Mouse (Mus musculus): ENCODE measurements at regions not wholly inside any gene's neighbourhood (a gene's known extent, or its start where the extent isn't known, plus 50 kb on each side); places are given as distances from the start of the nearest gene placed in this dataset.

- Histone ChIP-seq H3K36me3 (no peaks in the 10 kb centered on the region), H3K27me3 (replicated peaks) (no peaks in the 10 kb centered on the region), H3K4me2 (no peak overlapping the region), H3K4me3 (no peak overlapping the region), H3K27ac (replicated peaks) (no peak overlapping the region), H3K9ac (no peak overlapping the region), H3K9me3 (no peaks in the 10 kb centered on the region), H3K4me1 (peaks cover 10% of the 10 kb centered on the region)
- 4% methylated on average over 3 of the region's 3 CpGs for WGBS
- no peak; the same call in 1 of the 2 replicates for ATAC-seq (ENCODE audit: extremely low read depth, insufficient number of reproducible peaks, low FRiP score, low TSS enrichment)
These were observed 374.2 kb upstream of the Fam49b start for GRCm38 (mm10) chr15:64434502-64434901.

- no peaks in the 10 kb centered on the region for H3K9me3 ChIP-seq
- no peak for ATAC-seq (ENCODE audit: extremely low read depth, insufficient number of reproducible peaks, low FRiP score, low TSS enrichment)
- H3K27ac ChIP-seq (replicated peaks), result no peak overlapping the region
- no peak overlapping the region for H3K4me2 ChIP-seq
- no peaks in the 10 kb centered on the region for H3K36me3 ChIP-seq
- no peaks in the 10 kb centered on the region for H3K27me3 ChIP-seq (replicated peaks)
- WGBS, result 75% methylated on average over 2 of the region's 2 CpGs
- peaks cover 10% of the 10 kb centered on the region for H3K4me1 ChIP-seq
- H3K9ac ChIP-seq, result no peak overlapping the region
- H3K4me3 ChIP-seq, result no peak overlapping the region
These were observed 374.6 kb upstream of the Fam49b start for GRCm38 (mm10) chr15:64434908-64435307.

- no peak overlapping the region for H3K9ac ChIP-seq
- no peaks in the 10 kb centered on the region for H3K4me1 ChIP-seq
- H3K27ac ChIP-seq (replicated peaks), result no peak overlapping the region
- H3K4me3 ChIP-seq, result no peak overlapping the region
- WGBS, result 61% methylated on average over 4 of the region's 4 CpGs
- H3K9me3 ChIP-seq, result no peaks in the 10 kb centered on the region
- ATAC-seq (ENCODE audit: extremely low read depth, insufficient number of reproducible peaks, low FRiP score, low TSS enrichment), result no peak
- no peaks in the 10 kb centered on the region for H3K27me3 ChIP-seq (replicated peaks)
- H3K4me2 ChIP-seq, result no peak overlapping the region
- H3K36me3 ChIP-seq, result no peaks in the 10 kb centered on the region
These were observed 372.4 kb upstream of the Gm21798 start for GRCm38 (mm10) chr15:64445076-64445475.

GRCm38 (mm10) chr15:64446411-64447072 lies 371.0 kb upstream of the Gm21798 start:
- WGBS, result 77% methylated on average over 9 of the region's 9 CpGs
- no peak overlapping the region for H3K4me2 ChIP-seq
- H3K9ac ChIP-seq, result no peak overlapping the region
- no peaks in the 10 kb centered on the region for H3K27me3 ChIP-seq (replicated peaks)
- H3K36me3 ChIP-seq, result no peaks in the 10 kb centered on the region
- no peak overlapping the region for H3K4me3 ChIP-seq
- H3K9me3 ChIP-seq, result no peaks in the 10 kb centered on the region
- no peak overlapping the region for H3K27ac ChIP-seq (replicated peaks)
- H3K4me1 ChIP-seq, result no peaks in the 10 kb centered on the region
- no peak for ATAC-seq (ENCODE audit: extremely low read depth, insufficient number of reproducible peaks, low FRiP score, low TSS enrichment)

GRCm38 (mm10) chr15:64447239-64447952 lies 370.1 kb upstream of the Gm21798 start:
- Histone ChIP-seq H3K4me2 (no peak overlapping the region), H3K4me3 (no peak overlapping the region), H3K9ac (no peak overlapping the region), H3K4me1 (no peaks in the 10 kb centered on the region), H3K9me3 (no peaks in the 10 kb centered on the region), H3K27ac (replicated peaks) (no peak overlapping the region), H3K36me3 (no peaks in the 10 kb centered on the region), H3K27me3 (replicated peaks) (no peaks in the 10 kb centered on the region)
- WGBS, result 56% methylated on average over 5 of the region's 5 CpGs
- no peak for ATAC-seq (ENCODE audit: extremely low read depth, insufficient number of reproducible peaks, low FRiP score, low TSS enrichment)

GRCm38 (mm10) chr15:64448581-64449140 lies 368.8 kb upstream of the Gm21798 start:
- no peaks in the 10 kb centered on the region for H3K4me1 ChIP-seq
- no peaks in the 10 kb centered on the region for H3K36me3 ChIP-seq
- H3K4me3 ChIP-seq, result no peak overlapping the region
- H3K9ac ChIP-seq, result no peak overlapping the region
- H3K4me2 ChIP-seq, result no peak overlapping the region
- no peak overlapping the region for H3K27ac ChIP-seq (replicated peaks)
- 82% methylated on average over 7 of the region's 7 CpGs for WGBS
- no peaks in the 10 kb centered on the region for H3K27me3 ChIP-seq (replicated peaks)
- H3K9me3 ChIP-seq, result no peaks in the 10 kb centered on the region
- no peak for ATAC-seq (ENCODE audit: extremely low read depth, insufficient number of reproducible peaks, low FRiP score, low TSS enrichment)

GRCm38 (mm10) chr15:64470743-64471142 lies 346.8 kb upstream of the Gm21798 start:
- H3K4me1 ChIP-seq, result peaks cover 3% of the 10 kb centered on the region; the same call in 1 of the 2 replicates
- H3K9me3 ChIP-seq, result no peaks in the 10 kb centered on the region
- H3K4me2 ChIP-seq, result no peak overlapping the region
- H3K27me3 ChIP-seq (replicated peaks), result no peaks in the 10 kb centered on the region
- H3K9ac ChIP-seq, result no peak overlapping the region
- WGBS, result 82% methylated on average over 1 of the region's 1 CpGs
- no peak for ATAC-seq (ENCODE audit: extremely low read depth, insufficient number of reproducible peaks, low FRiP score, low TSS enrichment)
- H3K27ac ChIP-seq (replicated peaks), result no peak overlapping the region
- H3K4me3 ChIP-seq, result no peak overlapping the region
- H3K36me3 ChIP-seq, result no peaks in the 10 kb centered on the region

GRCm38 (mm10) chr15:64471597-64471996 lies 345.9 kb upstream of the Gm21798 start:
- Histone ChIP-seq H3K4me1 (peaks cover 3% of the 10 kb centered on the region; the same call in 1 of the 2 replicates), H3K4me2 (no peak overlapping the region), H3K27me3 (replicated peaks) (no peaks in the 10 kb centered on the region), H3K9me3 (no peaks in the 10 kb centered on the region), H3K36me3 (no peaks in the 10 kb centered on the region), H3K9ac (no peak overlapping the region), H3K4me3 (no peak overlapping the region), H3K27ac (replicated peaks) (no peak overlapping the region)
- 40% methylated on average over 2 of the region's 2 CpGs for WGBS
- no peak for ATAC-seq (ENCODE audit: extremely low read depth, insufficient number of reproducible peaks, low FRiP score, low TSS enrichment)

GRCm38 (mm10) chr15:64474236-64474635 lies 343.3 kb upstream of the Gm21798 start:
- Histone ChIP-seq H3K9ac (no peak overlapping the region), H3K4me1 (peaks cover 3% of the 10 kb centered on the region; the same call in 1 of the 2 replicates), H3K4me3 (no peak overlapping the region), H3K4me2 (no peak overlapping the region), H3K9me3 (no peaks in the 10 kb centered on the region), H3K27me3 (replicated peaks) (no peaks in the 10 kb centered on the region), H3K27ac (replicated peaks) (no peak overlapping the region), H3K36me3 (no peaks in the 10 kb centered on the region)
- ATAC-seq (ENCODE audit: extremely low read depth, insufficient number of reproducible peaks, low FRiP score, low TSS enrichment), result no peak
- 83% methylated on average over 1 of the region's 1 CpGs for WGBS

GRCm38 (mm10) chr15:64477131-64477530 lies 340.4 kb upstream of the Gm21798 start:
- Histone ChIP-seq H3K4me2 (no peak overlapping the region), H3K9ac (no peak overlapping the region), H3K4me3 (no peak overlapping the region), H3K27ac (replicated peaks) (no peak overlapping the region), H3K36me3 (no peaks in the 10 kb centered on the region), H3K27me3 (replicated peaks) (no peaks in the 10 kb centered on the region), H3K9me3 (no peaks in the 10 kb centered on the region), H3K4me1 (no peaks in the 10 kb centered on the region)
- WGBS, result 69% methylated on average over 5 of the region's 5 CpGs
- no peak for ATAC-seq (ENCODE audit: extremely low read depth, insufficient number of reproducible peaks, low FRiP score, low TSS enrichment)

- no peak overlapping the region for H3K9ac ChIP-seq
- no peak overlapping the region for H3K4me3 ChIP-seq
- peaks cover 6% of the 10 kb centered on the region for H3K4me1 ChIP-seq
- H3K4me2 ChIP-seq, result no peak overlapping the region
- no peaks in the 10 kb centered on the region for H3K36me3 ChIP-seq
- H3K27ac ChIP-seq (replicated peaks), result no peak overlapping the region
- no peaks in the 10 kb centered on the region for H3K27me3 ChIP-seq (replicated peaks)
- ATAC-seq (ENCODE audit: extremely low read depth, insufficient number of reproducible peaks, low FRiP score, low TSS enrichment), result no peak
- WGBS, result 62% methylated on average over 6 of the region's 6 CpGs
- no peaks in the 10 kb centered on the region for H3K9me3 ChIP-seq
These were observed 336.9 kb upstream of the Gm21798 start for GRCm38 (mm10) chr15:64480625-64481024.

GRCm38 (mm10) chr15:64481226-64481625 lies 336.3 kb upstream of the Gm21798 start:
- no peak overlapping the region for H3K4me2 ChIP-seq
- H3K4me1 ChIP-seq, result peaks cover 6% of the 10 kb centered on the region
- no peaks in the 10 kb centered on the region for H3K9me3 ChIP-seq
- H3K27ac ChIP-seq (replicated peaks), result no peak overlapping the region
- no peaks in the 10 kb centered on the region for H3K36me3 ChIP-seq
- H3K27me3 ChIP-seq (replicated peaks), result no peaks in the 10 kb centered on the region
- no peak overlapping the region for H3K4me3 ChIP-seq
- ATAC-seq (ENCODE audit: extremely low read depth, insufficient number of reproducible peaks, low FRiP score, low TSS enrichment), result no peak
- H3K9ac ChIP-seq, result no peak overlapping the region

All from heart, embryonic 13.5 days (tissue).